7 mouse cellular contexts compared by ENCODE assay signal in genomic region chr5:142963003-142963704, GRCm38 (mm10). TPM values are rescaled to one million over a fixed set of nuclear protein-coding genes. Genes with fewer than 3 reads are reported as not detected.
DNase-seq lines count a peak whose midpoint lies in the region; ATAC-seq and TF ChIP-seq lines count a peak whose summit lies in the region.

No protein-coding gene starts in this region.

- no peak for TF ChIP-seq POLR2A in heart, adult 2 months (IDR thresholded peaks at IDR 0.05; ENCODE audit: insufficient read depth, low read depth, low read length)

- H3K4me2 ChIP-seq in kidney, embryonic 16.5 days (replicated peaks; ENCODE audit: low read depth, low read length), result peak overlapping the region; percentile 83
- H3K4me2 ChIP-seq in liver, embryonic 14.5 days (ENCODE audit: low read depth), result peak overlapping the region; percentile 57

- H3K4me3 ChIP-seq in heart, adult 2 months, result peak overlapping the region; percentile 29
- peak overlapping the region; percentile 86 for H3K4me3 ChIP-seq in kidney, embryonic 16.5 days (ENCODE audit: low read length)
- peak overlapping the region; percentile 2 to 32 for H3K4me3 ChIP-seq in liver, embryonic 14.5 days (ENCODE audit: insufficient read depth in 1 of 2, low read depth in 2 of 2, low read length in 2 of 2)

- no peaks in the 10 kb centered on the region for H3K36me3 ChIP-seq in heart, adult 2 months (ENCODE audit: control insufficient read depth, insufficient read depth, low read length)
- peaks cover 20% of the 10 kb centered on the region for H3K36me3 ChIP-seq in kidney, embryonic 16.5 days (ENCODE audit: insufficient read depth, low read length)
- H3K36me3 ChIP-seq in liver, embryonic 14.5 days (replicated peaks; ENCODE audit: control insufficient read depth, insufficient read depth, low read depth), result no peaks in the 10 kb centered on the region

- peak; percentile 11; the same call in 1 of the 2 replicates for ATAC-seq in kidney, embryonic 16.5 days (ENCODE audit: low FRiP score, low TSS enrichment)
- no peak for ATAC-seq in liver, embryonic 14.5 days (ENCODE audit: insufficient read depth)

- 16% methylated on average over 13 of the region's 13 CpGs for WGBS in heart, adult 2 months
- 4% methylated on average over 13 of the region's 13 CpGs for WGBS in kidney, embryonic 16.5 days
- WGBS in liver, embryonic 14.5 days (ENCODE audit: insufficient replicate concordance), result 27% methylated on average over 13 of the region's 13 CpGs

- 0 out of 2 replicates have a peak, but pooled peaks have one; percentile 20 for TF ChIP-seq EP300 in heart, adult 2 months (IDR thresholded peaks at IDR 0.05; ENCODE audit: insufficient read depth, low read depth, low read length)
- TF ChIP-seq EP300 in liver, embryonic 14.5 days (IDR thresholded peaks at IDR 0.05; ENCODE audit: low read depth), result no peak

- H3K4me1 ChIP-seq in heart, adult 2 months (ENCODE audit: control insufficient read depth, insufficient read depth, low read length), result peaks cover 9% of the 10 kb centered on the region
- H3K4me1 ChIP-seq in kidney, embryonic 16.5 days (ENCODE audit: insufficient read depth, low read length), result peaks cover 33% of the 10 kb centered on the region
- peaks cover 0 to 2% of the 10 kb centered on the region in 2 experiments; a peak in 1 of 4 replicates for H3K4me1 ChIP-seq in liver, embryonic 14.5 days (replicated peaks; ENCODE audit: control insufficient read depth in 2 of 2, insufficient read depth in 2 of 2, low read length in 1 of 2)

- H3K27ac ChIP-seq in heart, adult 2 months, result peak overlapping the region; percentile 49
- H3K27ac ChIP-seq in kidney, embryonic 16.5 days (ENCODE audit: low read length), result peak overlapping the region; percentile 97
- H3K27ac ChIP-seq in liver, embryonic 14.5 days, result no peak overlapping the region

- no peaks in the 10 kb centered on the region for H3K9me3 ChIP-seq in kidney, embryonic 16.5 days (ENCODE audit: low read length)
- H3K9me3 ChIP-seq in liver, embryonic 14.5 days (ENCODE audit: control insufficient read depth, low read length), result no peaks in the 10 kb centered on the region

- DNase-seq in NIH3T3 (ENCODE audit: low read depth), result peak; percentile 93
- peak; percentile 72 for DNase-seq in embryo, embryonic 10.5 days (ENCODE audit: low spot score)
- peak; percentile 52 to 56 for DNase-seq in heart, adult 2 months
- no peak for DNase-seq in liver, embryonic 14.5 days (ENCODE audit: low read depth in 3 of 3, low spot score in 3 of 3)
- peak; percentile 84 for DNase-seq in right cerebral cortex, adult 18-20 months
- DNase-seq in spleen, postnatal 14 days (ENCODE audit: low spot score in 2 of 2), result no peak

- peaks cover 1% of the 10 kb centered on the region; the same call in 1 of the 2 replicates for H3K79me2 ChIP-seq in heart, adult 2 months (replicated peaks; ENCODE audit: control insufficient read depth, insufficient read depth, low read length)

- no peak for TF ChIP-seq CTCF in heart, adult 2 months (IDR thresholded peaks at IDR 0.05)
- TF ChIP-seq CTCF in liver, embryonic 14.5 days (IDR thresholded peaks at IDR 0.05; ENCODE audit: low read depth), result no peak

- intact Hi-C loops in heart, adult 2 months (cut with DNase I), result loop anchor here (2.0 to 5.0 kb wide), 3 partner anchors 18 to 54 kb away; no protein-coding TSS in a partner anchor

- H3K27me3 ChIP-seq in heart, adult 2 months (ENCODE audit: control insufficient read depth, insufficient read depth, low read length), result peaks cover 3% of the 10 kb centered on the region
- H3K27me3 ChIP-seq in kidney, embryonic 16.5 days (ENCODE audit: insufficient read depth, low read length), result no peaks in the 10 kb centered on the region
- peaks cover 45% of the 10 kb centered on the region for H3K27me3 ChIP-seq in liver, embryonic 14.5 days (ENCODE audit: control insufficient read depth, insufficient read depth, low read length)

- H3K9ac ChIP-seq in heart, adult 2 months (ENCODE audit: low read depth, low read length), result no peak overlapping the region
- peak overlapping the region; percentile 96 for H3K9ac ChIP-seq in kidney, embryonic 16.5 days (replicated peaks; ENCODE audit: low read length)
- no peak overlapping the region for H3K9ac ChIP-seq in liver, embryonic 14.5 days (replicated peaks)

RNA-seq across cellular contexts. Expression of gene Fscn1, which starts 3.0 kb away (rescaled TPM):
- 10 to 100 TPM; 18.7 to 22.5 TPM for total RNA-seq in heart, adult 2 months (2021)
- polyA plus RNA-seq in heart, adult 2 months (2012; rRNA removed), result 37.0 and 47.7 TPM in 2 replicates
- polyA plus RNA-seq in kidney, embryonic 16.5 days (2015; fragmentation: Nextera tagmentation; extraction: Ambion mirVana), result 302 and 349 TPM in 2 replicates
- polyA plus RNA-seq in liver, embryonic 14.5 days (2012; rRNA removed), result 21.1 and 25.3 TPM in 2 replicates
- polyA plus RNA-seq in liver, embryonic 14.5 days (2014; fragmentation: Nextera tagmentation; extraction: Ambion mirVana), result 19.3 and 21.4 TPM in 2 replicates

RNA-seq across cellular contexts. Expression of gene Actb, which starts 56.6 kb away (rescaled TPM):
- total RNA-seq in heart, adult 2 months (2021), result 100 to 1,000 TPM; 679 to 987 TPM
- 1,148 and 1,181 TPM in 2 replicates for polyA plus RNA-seq in heart, adult 2 months (2012; rRNA removed)
- polyA plus RNA-seq in kidney, embryonic 16.5 days (2015; fragmentation: Nextera tagmentation; extraction: Ambion mirVana), result 12,646 and 13,929 TPM in 2 replicates
- polyA plus RNA-seq in liver, embryonic 14.5 days (2012; rRNA removed), result 776 and 920 TPM in 2 replicates
- polyA plus RNA-seq in liver, embryonic 14.5 days (2014; fragmentation: Nextera tagmentation; extraction: Ambion mirVana), result 7,259 and 7,802 TPM in 2 replicates

Comparison
In these comparisons a context has a peak if more than half of its experiments do, and no peak if none do; other contexts are left out.
1. DNase-seq: peak in NIH3T3 (single experiment), embryo, embryonic 10.5 days (single experiment), heart, adult 2 months (2 of 2) and right cerebral cortex, adult 18-20 months (single experiment); none in liver, embryonic 14.5 days (0 of 3) and spleen, postnatal 14 days (0 of 2).
2. H3K4me3 ChIP-seq: peak in every context shown above with its lines; median percentile 86 in kidney, embryonic 16.5 days; 29 in heart, adult 2 months; 17 in liver, embryonic 14.5 days.